Mouse (Mus musculus): ENCODE data around the gene Cnn3.
A peak's percentile ranks its signal among the peaks of the same experiment; 100 is the strongest.

The Cnn3 gene

GRCm38 (mm10) chr3:121425861-121426620, at the start of gene Cnn3:
Gene Cnn3, plus strand, starts transcription at chr3:121426497.
- peak; percentile 95 for DNase-seq (ENCODE audit: low spot score)

GRCm38 (mm10) chr3:121378708-121379612, 47.3 kb upstream of the Cnn3 start:
- peak; percentile 81 for DNase-seq (ENCODE audit: low spot score)

DNA sequence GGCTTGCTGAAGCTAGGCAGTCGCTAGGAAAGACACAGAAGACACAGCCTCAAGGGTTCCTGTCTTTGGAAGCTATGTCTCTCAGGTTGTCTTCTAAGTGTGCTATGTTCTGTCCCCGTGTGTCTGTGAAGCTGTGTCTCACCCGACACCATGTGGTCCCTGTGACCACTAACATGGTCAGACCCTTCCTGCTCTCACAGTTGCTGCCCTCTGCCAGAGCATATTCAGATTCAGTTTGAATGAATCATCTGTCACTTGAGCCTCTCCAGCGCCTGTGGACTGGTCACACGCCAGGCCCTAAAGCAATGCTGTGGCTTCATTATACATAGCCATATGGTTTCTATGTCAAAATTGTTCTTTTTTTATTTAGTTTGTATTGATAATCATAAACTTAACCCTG, 46.6 kb upstream of the Cnn3 start:
- DNase-seq (ENCODE audit: low spot score): no peak

GRCm38 (mm10) chr3:121387471-121388009, 38.8 kb upstream of the Cnn3 start:
- no peak for DNase-seq (ENCODE audit: low spot score)

- DNase-seq (ENCODE audit: low spot score): no peak
Observed at GRCm38 (mm10) chr3:121389366-121389765, 36.9 kb upstream of the Cnn3 start.

DNA sequence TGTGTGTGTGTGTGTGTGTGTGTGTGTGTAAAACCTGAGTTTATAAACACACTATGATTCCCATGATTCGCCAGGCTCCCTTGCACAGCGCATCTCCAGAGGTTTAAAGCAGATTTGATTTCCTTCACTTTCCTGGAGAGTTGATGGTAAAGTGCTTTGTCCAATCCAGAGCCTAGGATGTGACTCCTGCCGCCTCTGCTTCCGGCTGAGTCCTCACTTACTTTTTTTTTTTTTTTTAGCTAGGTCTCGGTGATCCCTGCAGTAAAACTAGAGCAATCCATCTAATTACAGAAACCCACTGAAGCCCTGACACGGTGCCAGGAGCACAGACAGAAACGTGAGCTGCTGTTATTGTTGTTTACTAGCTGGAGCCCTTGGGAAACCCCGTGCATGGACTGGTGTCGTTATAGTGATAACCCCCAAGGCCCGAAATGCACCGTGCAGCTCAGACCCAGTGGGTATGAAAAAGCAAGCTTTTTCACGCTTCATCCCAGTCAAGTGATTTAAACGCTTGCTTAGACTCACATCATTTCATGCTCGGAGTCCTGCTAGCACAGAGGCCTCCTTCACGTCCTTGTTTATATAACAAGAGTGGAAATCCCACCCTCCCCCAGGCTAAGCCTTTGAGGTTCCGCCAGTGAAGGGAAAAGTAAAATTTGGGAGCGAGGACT, 36.3 kb upstream of the Cnn3 start:
- DNase-seq (ENCODE audit: low spot score): peak; percentile 69

DNA sequence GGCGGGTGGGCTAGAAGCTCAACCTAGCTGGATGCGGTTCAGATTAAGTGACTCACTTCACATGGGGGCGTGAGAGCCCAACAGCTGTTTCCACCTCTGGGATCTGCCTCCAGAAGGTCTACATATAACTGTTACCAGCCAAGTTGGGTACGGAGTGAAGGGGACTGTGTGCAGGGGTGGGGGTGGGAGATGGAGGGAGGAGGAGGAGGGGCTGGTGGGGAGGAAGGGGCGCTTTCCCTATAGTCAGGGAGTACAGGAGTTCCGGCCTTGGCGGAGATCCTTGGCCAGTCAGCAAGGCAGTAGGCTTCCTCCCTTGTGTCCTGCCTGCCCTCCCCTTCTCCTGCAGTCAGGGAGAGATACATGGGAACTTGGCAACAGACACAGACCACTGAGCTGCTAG, 35.6 kb upstream of the Cnn3 start:
- peak; percentile 42 for DNase-seq (ENCODE audit: low spot score)

GRCm38 (mm10) chr3:121395588-121396295, 30.6 kb upstream of the Cnn3 start:
- DNase-seq (ENCODE audit: low spot score): peak; percentile 38

- no peak for DNase-seq (ENCODE audit: low spot score)
Observed at GRCm38 (mm10) chr3:121396561-121396960, 29.7 kb upstream of the Cnn3 start.

GRCm38 (mm10) chr3:121397007-121397406, 29.3 kb upstream of the Cnn3 start:
- DNase-seq (ENCODE audit: low spot score): no peak

DNA sequence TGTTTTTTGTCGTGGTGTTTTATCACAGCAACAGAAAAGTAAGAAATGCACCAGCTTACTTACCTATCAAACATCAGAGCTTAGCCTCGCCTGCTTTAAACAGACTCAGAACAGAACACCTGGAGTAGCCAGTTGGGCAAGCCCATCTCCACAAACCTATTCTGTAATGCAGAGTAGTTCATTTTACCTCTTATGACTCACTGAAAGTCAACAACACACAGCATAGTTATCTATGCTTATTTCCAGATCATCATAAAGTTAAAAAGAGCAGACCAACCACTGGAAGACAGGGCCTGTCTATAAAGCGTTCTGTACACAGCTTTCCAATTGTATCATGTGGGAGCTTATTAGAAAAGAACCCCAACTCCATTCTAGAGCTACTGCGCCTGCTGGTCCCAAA, 24.9 kb upstream of the Cnn3 start:
- no peak for DNase-seq (ENCODE audit: low spot score)

DNA sequence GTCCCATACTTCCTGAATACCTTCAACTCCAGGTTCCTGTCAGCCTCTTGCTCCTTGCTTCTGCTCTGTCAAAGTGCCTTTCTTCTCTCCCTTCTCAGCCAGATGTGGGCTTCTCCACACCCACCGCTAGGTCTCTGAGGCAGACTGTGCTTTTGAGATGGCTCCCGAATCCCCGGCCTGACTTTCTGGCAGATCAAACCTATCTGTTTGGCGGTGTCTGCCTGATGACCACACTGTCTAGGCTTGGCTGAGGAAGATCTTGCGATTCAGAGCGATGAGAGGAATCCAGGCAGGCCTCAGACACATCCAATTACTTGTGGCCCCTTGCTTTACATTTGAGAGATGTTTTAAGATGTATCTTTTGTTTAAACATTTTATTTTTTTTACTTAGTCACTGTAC, 24.2 kb upstream of the Cnn3 start:
- DNase-seq (ENCODE audit: low spot score): no peak

DNA sequence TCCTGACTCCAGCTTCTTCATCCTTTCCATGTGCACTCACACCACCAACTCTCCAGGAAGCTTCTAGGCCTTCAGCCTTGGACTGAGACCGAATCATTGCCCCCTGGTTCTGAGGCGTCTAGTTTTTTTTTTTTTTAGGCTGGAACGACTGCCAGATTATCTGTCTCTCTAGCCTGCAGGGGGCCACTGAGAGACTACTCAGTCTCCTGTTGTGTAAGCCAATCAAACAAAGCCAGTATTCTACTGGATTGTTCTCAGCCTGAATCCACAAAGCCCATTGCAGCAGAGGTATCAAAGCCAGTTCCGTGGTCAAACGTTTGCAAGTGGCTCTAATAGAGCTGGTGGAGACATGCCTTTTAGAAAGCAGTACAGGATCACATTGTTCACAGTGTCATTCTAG, 22.8 kb upstream of the Cnn3 start:
- DNase-seq (ENCODE audit: low spot score): no peak

DNA sequence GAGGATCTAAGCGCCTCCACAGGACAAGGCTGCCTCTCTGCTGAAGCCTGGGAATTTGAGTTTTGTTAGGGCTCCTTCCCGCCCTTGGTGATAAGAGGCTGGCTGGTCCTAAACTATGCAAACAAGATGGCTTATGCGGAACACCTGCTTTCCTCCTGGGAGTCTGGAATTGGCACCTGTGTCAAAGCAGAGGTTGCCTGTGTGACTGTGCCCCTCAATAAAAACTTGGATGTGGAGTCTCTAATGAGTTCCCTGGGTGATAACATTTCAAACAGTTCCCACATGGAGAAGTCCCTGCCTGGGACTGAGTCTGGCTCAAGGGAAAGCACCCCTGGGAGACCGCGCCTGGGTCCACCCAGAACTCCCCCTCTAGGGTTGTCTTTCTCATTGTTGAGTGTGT, 21.2 kb upstream of the Cnn3 start:
- no peak for DNase-seq (ENCODE audit: low spot score)

GRCm38 (mm10) chr3:121407417-121407816, 18.9 kb upstream of the Cnn3 start:
- DNase-seq (ENCODE audit: low spot score): no peak

DNA sequence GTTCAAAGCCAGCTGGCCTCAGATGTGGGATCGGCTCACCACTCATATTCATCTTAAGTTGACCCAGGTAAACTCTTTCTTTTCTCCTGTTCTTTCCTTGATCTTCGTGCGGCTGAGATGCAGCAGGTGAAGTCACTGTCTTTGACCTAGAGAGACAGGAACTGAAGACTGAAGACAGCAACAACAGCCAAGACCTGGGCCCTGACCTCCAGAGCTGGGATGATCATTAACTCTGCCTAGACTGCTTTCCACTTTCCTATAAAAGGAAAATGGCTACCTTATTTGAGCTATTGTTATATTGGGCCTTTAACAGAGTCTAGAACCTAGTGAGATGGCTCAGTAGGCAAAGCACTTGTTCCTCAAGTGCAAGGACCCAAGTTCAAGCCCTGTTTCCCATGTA, 17.9 kb upstream of the Cnn3 start:
- no peak for DNase-seq (ENCODE audit: low spot score)

- no peak for DNase-seq (ENCODE audit: low spot score)
Observed at GRCm38 (mm10) chr3:121411450-121411849, 14.8 kb upstream of the Cnn3 start.

DNA sequence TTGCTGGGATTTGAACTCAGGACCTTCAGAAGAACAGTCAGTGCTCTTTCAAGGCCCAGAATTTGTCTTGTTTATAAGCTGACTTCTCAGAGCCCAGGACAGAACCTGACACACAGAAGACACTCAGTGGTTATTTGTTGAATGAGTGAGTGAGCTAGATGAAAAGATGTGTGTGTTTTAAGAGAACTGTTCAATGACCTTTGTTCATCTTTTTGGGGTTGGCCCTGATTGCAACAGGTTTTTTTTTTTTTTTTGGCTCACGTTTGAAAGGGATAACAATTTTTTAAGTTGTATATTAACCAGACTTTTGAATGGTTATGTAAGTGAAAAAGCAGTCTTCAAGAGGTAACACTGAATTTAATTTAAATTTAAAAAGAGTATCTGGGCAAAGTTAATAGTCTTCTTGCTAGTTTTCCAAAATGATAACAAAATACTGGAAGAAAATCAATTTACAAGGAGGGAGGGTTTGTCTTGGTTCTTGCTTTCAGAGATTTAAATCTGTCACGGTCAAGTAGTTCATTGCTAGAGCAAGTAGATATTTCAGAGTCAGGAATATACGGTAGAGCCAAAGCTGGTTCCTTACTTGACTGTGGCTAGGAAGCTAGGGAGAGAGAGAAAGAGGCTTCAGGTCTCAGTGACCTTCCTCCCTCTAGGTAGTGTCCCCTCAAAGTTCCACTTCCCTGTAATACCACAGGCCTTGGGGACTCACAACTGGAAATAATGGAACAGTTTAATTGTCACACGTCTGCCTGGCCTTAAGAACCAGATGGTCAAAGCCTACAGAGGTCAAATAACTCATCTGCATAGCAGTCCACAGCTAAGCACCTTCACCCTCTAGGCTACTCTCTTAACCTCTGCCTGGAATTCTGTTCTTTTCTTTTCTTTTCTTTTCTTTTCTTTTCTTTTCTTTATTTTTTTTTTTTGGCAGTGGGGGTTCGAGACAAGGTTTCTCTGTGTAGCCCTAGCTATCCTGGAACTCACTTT, 9.8 kb upstream of the Cnn3 start:
- DNase-seq (ENCODE audit: low spot score): no peak

GRCm38 (mm10) chr3:121417379-121418250, 8.7 kb upstream of the Cnn3 start:
- no peak for DNase-seq (ENCODE audit: low spot score)

- DNase-seq (ENCODE audit: low spot score): peak; percentile 53
Observed at GRCm38 (mm10) chr3:121418251-121418601, 8.1 kb upstream of the Cnn3 start.
